Mouse (Mus musculus): Measurements from ENCODE around the gene Dctd.
"Not testable (repeated sequence)": the region's sequence is repeated elsewhere in the genome, so short reads cannot be mapped to it uniquely, and the experiment has no call there.

Gene Dctd

DNA sequence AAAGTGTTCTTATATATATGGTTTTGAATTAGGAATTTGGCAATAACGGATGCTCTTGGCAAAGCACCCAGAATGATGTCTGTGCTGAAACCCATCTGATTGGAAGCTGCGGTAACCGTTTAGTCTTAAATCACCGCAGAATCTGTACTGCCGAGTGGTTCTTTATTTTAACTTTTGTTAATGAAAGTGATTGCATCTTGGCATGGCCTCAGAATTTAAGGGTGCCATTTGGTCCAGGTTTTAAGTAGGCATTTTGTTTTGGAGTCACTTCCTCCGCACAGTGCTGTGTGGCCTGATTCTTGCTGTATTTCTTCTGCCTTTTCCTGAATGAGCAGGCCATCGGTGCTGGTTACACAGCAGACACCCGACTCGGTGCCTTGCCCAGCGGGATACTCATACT, 47.6 kb downstream of the Dctd start:
- DNase-seq, result no peak

- peak; percentile 66 for DNase-seq
These were observed 53.3 kb downstream of the Dctd start for GRCm38 (mm10) chr8:48152062-48152738.

GRCm38 (mm10) chr8:48153360-48154121, 54.6 kb downstream of the Dctd start:
- peak; percentile 87 for DNase-seq

GRCm38 (mm10) chr8:48157718-48158117, 58.8 kb downstream of the Dctd start:
- DNase-seq, result no peak

DNA sequence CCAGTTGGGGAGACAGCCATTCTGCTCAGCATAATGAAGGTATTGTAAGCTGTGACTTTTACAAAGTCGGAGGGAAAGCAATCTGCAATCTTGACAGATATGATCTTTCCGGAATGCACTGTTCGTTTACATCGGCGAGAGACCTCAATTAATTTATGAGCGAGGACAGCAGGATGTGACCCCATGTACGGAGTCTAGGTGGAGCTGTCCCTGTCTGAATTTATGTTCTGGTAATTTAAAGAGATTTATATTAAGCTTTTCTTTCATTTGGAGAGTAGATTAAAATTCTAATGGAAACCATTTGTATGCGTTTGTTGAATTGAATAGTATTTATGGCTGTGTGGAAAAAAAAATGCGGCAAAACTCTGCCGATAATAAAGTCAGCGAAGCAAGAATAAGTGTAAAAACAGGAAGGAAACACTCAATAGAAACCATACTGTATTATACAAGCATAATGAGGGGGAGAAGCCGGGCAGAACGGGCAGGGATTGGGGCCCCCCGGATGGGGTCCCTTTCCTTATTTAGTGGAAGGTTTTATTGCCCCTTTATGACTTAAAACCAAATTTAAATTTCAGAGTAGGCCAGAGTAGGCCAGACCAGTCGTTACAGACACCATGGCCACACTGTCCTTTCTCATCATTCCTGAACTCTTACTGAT, 59.8 kb downstream of the Dctd start:
- no peak for DNase-seq

DNA sequence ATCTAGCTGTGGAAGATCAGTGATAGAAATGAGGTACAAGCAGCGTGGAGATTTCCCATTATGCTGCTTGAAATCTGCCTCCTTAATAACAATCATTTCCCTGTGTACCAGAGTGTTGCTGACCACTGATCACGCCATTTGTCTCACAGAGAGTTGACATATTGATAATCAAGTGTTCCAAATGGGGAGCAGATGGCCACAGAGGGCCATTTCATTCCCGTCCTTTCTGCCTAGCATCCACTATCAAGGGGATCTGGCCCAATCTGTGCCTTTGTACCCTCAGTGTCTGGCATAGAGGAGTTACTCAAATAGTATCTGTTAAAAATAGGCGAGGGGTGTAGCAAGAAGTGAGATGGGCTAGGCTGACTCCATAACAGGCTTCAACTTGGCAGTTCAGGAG, 78.5 kb downstream of the Dctd start:
- DNase-seq, result no peak

GRCm38 (mm10) chr8:48177876-48178275, 79.0 kb downstream of the Dctd start:
- no peak for DNase-seq

GRCm38 (mm10) chr8:48178993-48179392, 80.1 kb downstream of the Dctd start:
- no peak for DNase-seq

- DNase-seq, result not testable (repeated sequence)
These were observed 81.3 kb downstream of the Dctd start for GRCm38 (mm10) chr8:48180146-48180545.

GRCm38 (mm10) chr8:48181000-48181399, 82.1 kb downstream of the Dctd start:
- no peak for DNase-seq

GRCm38 (mm10) chr8:48183758-48184157, 84.9 kb downstream of the Dctd start:
- no peak for DNase-seq

- DNase-seq, result no peak
These were observed 89.7 kb downstream of the Dctd start for GRCm38 (mm10) chr8:48188586-48188985.

GRCm38 (mm10) chr8:48195971-48196370, 97.1 kb downstream of the Dctd start:
- no peak for DNase-seq

DNA sequence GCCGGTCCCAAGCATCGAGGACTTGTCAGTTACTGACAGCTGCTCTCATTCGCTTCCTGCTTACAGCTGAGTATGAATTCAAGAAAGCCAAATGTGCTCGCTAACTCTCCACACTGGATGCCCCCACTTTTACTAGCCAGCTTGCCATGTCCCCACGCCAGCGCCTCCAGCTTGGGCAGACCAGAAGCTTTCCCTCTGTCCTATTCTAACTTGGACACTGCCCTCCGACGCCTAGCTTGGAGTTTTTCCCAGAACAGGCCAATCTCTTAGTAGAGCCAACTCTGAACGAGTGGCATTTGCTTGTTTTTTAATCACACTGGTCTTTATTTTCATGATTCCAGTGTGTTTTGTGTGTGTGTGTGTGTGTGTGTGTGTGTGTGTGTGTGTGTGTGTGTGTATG, 100.3 kb downstream of the Dctd start:
- DNase-seq, result no peak

GRCm38 (mm10) chr8:48202632-48203031, 103.7 kb downstream of the Dctd start:
- no peak for DNase-seq

All from kidney, postnatal 10 days (tissue).